Mouse (Mus musculus) hindbrain, embryonic 14.5 days (tissue): ENCODE measurements around the gene Mtx3. TPM values are rescaled to one million over a fixed set of nuclear protein-coding genes. Genes with fewer than 3 reads are reported as not detected.
A peak's percentile ranks its signal among the peaks of the same experiment; 100 is the strongest.
"Not testable (repeated sequence)": the region's sequence is repeated elsewhere in the genome, so short reads cannot be mapped to it uniquely, and the experiment has no call there.

Source experiments
- ATAC-seq: fragments of 200-750 bp; cut with Nextera tagmentation; 2 replicates; pipeline ENCODE4 v1.8.0; 2017; ENCODE audit warnings: moderate number of reproducible peaks, mild to moderate bottlenecking, moderate TSS enrichment, moderate library complexity; ENCODE audit not compliant: low FRiP score
- DNase-seq: peaks from one replicate; pipeline ENCODE4 v3.0.0-alpha.2; 2015; ENCODE audit warnings: low spot score
- H3K27ac ChIP-seq: fragments of 300-500 bp; sonication (generic); 2 replicates; pipeline ENCODE4 v1.5.1; 2014; ENCODE audit warnings: mild to moderate bottlenecking, moderate library complexity
- H3K27me3 ChIP-seq: fragments of 300-500 bp; sonication (generic); 2 replicates; pipeline ENCODE4 v1.6.1; 2014; ENCODE audit warnings: mild to moderate bottlenecking, low read length, mixed read lengths; ENCODE audit not compliant: control insufficient read depth, insufficient read depth
- H3K36me3 ChIP-seq: fragments of 300-500 bp; sonication (generic); replicated peaks from 2 replicates; pipeline ENCODE4 v1.6.1; 2014; ENCODE audit not compliant: control insufficient read depth, insufficient read depth
- H3K4me1 ChIP-seq: fragments of 300-500 bp; sonication (generic); replicated peaks from 2 replicates; pipeline ENCODE4 v1.6.1; 2014; ENCODE audit warnings: antibody characterized with exemption, low read length, mixed read lengths; ENCODE audit not compliant: control insufficient read depth, insufficient read depth
- H3K4me2 ChIP-seq: fragments of 300-500 bp; sonication (generic); replicated peaks from 2 replicates; pipeline ENCODE4 v1.6.1; 2014; ENCODE audit warnings: mild to moderate bottlenecking, moderate library complexity
- H3K4me3 ChIP-seq: fragments of 300-500 bp; sonication (generic); replicated peaks from 2 replicates; pipeline ENCODE4 v1.5.1; 2014; ENCODE audit warnings: mild to moderate bottlenecking, low read length
- H3K9ac ChIP-seq: fragments of 300-500 bp; sonication (generic); 2 replicates; pipeline ENCODE4 v1.6.1; 2014
- H3K9me3 ChIP-seq: fragments of 300-500 bp; sonication (generic); 2 replicates; pipeline ENCODE4 v1.6.1; 2016; ENCODE audit warnings: low read length; ENCODE audit not compliant: control insufficient read depth
- WGBS: fragments of 180-500 bp; shearing (Covaris S2); extraction: QIAGEN DNeasy Blood & Tissue Kit; methylation state at CpG from one replicate; pipeline ENCODE4 v1.1.7; 2014; 5-methylcytosine and 5-hydroxymethylcytosine counted together
- polyA plus RNA-seq: library from polyadenylated mRNA; unstranded; fragments of >200 nt; fragmentation: Nextera tagmentation; extraction: Ambion mirVana; gene quantifications from 2 replicates; pipeline ENCODE4 v1.2.1, GENCODE M21; 2014

Gene Mtx3
- polyA plus RNA-seq = 5.4 and 5.5 TPM in 2 replicates

DNA sequence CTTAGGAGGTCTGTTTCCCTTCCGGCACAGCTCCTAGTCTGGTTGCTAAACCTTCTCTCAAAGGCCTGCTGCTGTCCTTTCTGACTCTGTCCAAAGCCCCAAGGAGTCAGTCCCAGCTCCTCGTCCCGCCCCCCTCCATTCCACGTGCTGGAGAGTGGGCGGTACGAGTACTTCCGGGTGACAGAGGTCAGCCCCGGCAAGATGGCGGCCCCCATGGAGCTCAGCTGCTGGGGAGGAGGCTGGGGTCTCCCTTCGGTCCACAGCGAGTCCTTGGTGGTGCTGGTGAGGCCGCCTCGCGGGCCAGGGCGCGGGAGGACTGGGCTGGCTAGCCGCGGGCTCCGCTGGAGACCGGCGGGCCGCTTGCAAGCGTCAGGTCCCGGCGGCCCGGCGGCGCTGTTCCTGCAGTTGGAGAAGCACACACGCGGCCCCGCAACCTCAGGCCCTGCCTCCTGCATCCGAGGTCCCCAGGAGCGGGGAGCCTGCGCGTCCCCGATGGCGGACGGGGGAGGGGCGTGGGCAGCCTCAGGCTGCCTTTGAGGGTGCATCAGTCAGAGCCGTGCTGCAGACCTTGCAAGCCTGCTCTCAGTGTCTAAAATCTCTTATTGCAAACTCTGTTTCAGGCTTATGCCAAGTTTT, at the start of gene Mtx3:
Gene Mtx3, plus strand, starts transcription at position 175 of the 636 bp plus-strand sequence.
- Histone ChIP-seq H3K36me3 (peaks cover 29% of the 10 kb centered on the region), H3K9me3 (no peaks in the 10 kb centered on the region), H3K27me3 (0 out of 2 replicates have a peak, but pooled peaks cover 4% of the 10 kb centered on the region), H3K4me2 (peak within 1 kb of the TSS; percentile 71), H3K27ac (peak within 1 kb of the TSS; percentile 88), H3K4me3 (peak within 1 kb of the TSS; percentile 75), H3K4me1 (peaks cover 8% of the 10 kb centered on the region), H3K9ac (peak within 1 kb of the TSS; percentile 87)
- ATAC-seq (peak; percentile 99), DNase-seq (peak; percentile 82)
- 2% methylated on average over 40 of the region's 40 CpGs for WGBS

DNA sequence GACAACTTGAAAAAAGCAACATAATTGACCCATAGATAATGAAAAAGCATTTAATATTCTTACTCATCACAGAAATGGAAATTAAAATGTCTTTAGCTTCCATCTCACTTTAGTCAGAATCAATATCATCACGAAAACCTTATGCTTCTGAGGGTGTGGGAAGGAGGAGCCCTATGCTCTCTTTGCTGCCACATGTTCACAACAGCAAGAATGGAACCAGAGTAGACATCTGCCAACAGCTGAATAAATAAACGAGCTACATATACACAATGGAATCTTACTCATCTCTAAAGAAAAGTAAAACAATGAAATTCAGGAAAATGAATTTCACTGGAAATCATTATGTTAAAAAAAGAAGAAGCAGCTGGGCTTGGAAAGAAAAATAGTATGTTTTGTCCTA, 45.7 kb upstream of the Mtx3 start:
- 73% methylated on average over 2 of the region's 2 CpGs for WGBS
- Histone ChIP-seq H3K9me3 (no peaks in the 10 kb centered on the region), H3K27me3 (peaks cover 12% of the 10 kb centered on the region; the same call in 1 of the 2 replicates), H3K27ac (no peak overlapping the region), H3K4me1 (peaks cover 7% of the 10 kb centered on the region; the same call in 1 of the 2 replicates), H3K9ac (no peak overlapping the region), H3K4me3 (no peak overlapping the region), H3K36me3 (no peaks in the 10 kb centered on the region), H3K4me2 (no peak overlapping the region)
- ATAC-seq = no peak
- DNase-seq = no peak

DNA sequence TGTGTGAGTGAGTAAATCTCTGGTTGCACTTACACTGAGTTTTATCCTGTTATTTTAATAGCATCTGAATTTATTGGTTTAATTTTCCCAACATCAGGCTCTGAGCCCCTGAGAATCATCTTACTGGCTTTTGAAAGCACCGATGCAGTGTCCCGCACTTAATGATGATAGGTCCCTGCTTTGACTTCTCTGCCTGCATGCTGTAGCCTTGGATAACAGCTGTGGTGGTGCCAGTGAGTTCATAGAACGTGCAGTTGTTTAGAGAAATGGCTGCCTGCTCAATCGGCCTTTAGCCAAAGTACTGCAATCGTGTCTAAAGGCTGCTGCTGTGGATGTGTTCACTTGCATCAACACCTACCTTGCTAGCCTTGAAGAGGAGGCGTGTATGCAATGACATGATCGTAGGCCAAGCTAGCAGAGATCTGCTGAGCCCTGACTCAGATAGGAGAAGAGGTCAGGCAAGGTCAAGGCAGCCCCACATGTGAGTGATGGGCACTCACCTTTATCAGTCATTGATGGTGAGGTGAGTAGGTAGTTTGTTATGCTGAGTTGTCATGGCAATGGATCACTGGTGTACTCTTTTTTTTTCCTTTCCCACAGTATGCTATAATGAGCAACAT, 45.1 kb upstream of the Mtx3 start:
- H3K4me1 ChIP-seq = peaks cover 6% of the 10 kb centered on the region; the same call in 1 of the 2 replicates
- H3K9ac ChIP-seq = no peak overlapping the region
- WGBS = 79% methylated on average over 7 of the region's 7 CpGs
- no peak for ATAC-seq
- H3K4me3 ChIP-seq = no peak overlapping the region
- H3K27me3 ChIP-seq = peaks cover 7% of the 10 kb centered on the region; the same call in 1 of the 2 replicates
- H3K4me2 ChIP-seq = no peak overlapping the region
- no peak overlapping the region for H3K27ac ChIP-seq
- DNase-seq = no peak
- no peaks in the 10 kb centered on the region for H3K9me3 ChIP-seq
- H3K36me3 ChIP-seq = no peaks in the 10 kb centered on the region

DNA sequence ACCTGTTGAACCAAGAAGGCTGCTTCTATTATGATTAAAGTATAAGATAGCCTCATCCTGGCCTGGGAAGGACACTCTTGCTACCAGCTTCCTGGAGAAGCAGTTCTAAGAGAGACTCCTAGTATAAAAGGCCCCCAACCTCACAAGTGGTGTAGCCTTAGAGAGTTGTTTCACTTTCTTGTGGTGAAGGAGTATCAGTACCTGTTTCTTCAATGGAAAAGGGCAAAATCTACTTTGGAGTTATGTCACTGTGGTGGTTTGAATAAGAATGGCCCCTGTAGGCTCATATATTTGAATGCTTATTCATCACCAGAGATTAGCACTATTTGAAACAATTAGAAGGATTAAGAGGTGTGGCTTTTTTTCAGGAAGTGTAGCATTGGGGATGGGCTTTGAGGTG, 37.8 kb upstream of the Mtx3 start:
- no peaks in the 10 kb centered on the region for H3K36me3 ChIP-seq
- H3K9ac ChIP-seq = no peak overlapping the region
- no peak overlapping the region for H3K4me3 ChIP-seq
- no peaks in the 10 kb centered on the region for H3K27me3 ChIP-seq
- no peak overlapping the region for H3K4me2 ChIP-seq
- H3K4me1 ChIP-seq = no peaks in the 10 kb centered on the region
- DNase-seq (no peak), ATAC-seq (no peak)
- H3K27ac ChIP-seq = no peak overlapping the region
- H3K9me3 ChIP-seq = no peaks in the 10 kb centered on the region

DNA sequence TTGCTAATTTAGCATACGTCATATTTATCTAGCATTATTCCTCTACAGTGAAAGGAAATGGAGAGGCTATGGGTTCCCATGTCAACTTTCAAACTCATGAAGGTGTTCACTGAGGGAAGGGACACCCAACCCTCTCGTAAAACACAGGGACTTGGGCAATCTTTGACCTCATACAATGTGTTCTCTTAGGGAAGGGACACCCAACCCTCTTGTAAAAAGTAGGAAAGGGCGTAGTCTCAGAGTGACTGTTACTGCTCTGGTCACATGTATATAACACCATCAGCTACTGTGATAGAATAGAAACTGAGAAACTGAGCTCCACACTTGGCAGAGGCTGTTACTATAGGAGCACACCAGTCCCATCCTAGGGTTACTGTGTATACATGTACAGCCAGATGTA, 36.7 kb upstream of the Mtx3 start:
- no peak overlapping the region for H3K4me3 ChIP-seq
- no peak overlapping the region for H3K9ac ChIP-seq
- H3K4me2 ChIP-seq = no peak overlapping the region
- H3K9me3 ChIP-seq = no peaks in the 10 kb centered on the region
- no peak overlapping the region for H3K27ac ChIP-seq
- 87% methylated on average over 3 of the region's 3 CpGs for WGBS
- H3K36me3 ChIP-seq = no peaks in the 10 kb centered on the region
- no peaks in the 10 kb centered on the region for H3K4me1 ChIP-seq
- H3K27me3 ChIP-seq = no peaks in the 10 kb centered on the region
- ATAC-seq (no peak), DNase-seq (no peak)

DNA sequence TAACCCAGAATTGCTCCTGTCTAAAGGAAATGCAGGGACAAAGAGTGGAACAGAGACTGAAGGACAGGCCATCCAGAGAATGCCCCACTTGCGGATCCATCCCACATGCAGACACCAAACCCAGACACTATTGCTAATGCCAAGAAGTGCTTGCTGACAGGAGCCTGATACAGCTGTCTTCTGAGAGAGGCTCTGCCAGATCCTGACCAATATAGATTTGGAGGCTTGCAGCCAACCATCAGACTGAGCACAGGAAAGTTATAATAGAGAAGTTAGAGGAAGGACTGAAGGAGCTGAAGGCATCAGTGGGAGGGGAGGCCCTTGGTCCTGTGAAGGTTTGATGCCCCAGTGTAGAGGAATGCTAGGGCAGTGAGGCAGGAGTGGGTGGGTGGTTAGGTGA, 34.0 kb upstream of the Mtx3 start:
- not testable (repeated sequence) for H3K27me3 ChIP-seq, DNase-seq
- 84% methylated on average over 1 of the region's 1 CpGs for WGBS

DNA sequence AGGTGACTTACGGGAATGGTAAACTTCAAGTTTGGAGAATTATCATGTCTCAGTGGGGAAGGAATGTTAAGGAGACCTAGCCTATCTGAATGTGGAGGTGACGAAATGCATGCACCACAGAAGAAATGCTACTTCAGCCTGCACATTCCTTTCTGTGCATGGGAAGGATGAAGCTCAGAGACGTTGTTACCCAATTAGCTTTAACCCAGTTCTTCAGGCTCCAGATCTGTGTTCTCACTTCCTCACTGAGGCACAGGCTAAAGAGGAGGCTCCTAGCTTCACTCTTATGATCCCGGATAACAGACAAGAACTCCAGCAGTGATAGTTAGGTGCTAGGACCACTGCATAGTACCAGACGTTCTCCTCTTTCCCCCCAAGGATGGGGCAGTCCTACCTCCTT, 28.2 kb upstream of the Mtx3 start:
- H3K4me3 ChIP-seq = no peak overlapping the region
- no peaks in the 10 kb centered on the region for H3K4me1 ChIP-seq
- H3K36me3 ChIP-seq = no peaks in the 10 kb centered on the region
- no peak overlapping the region for H3K27ac ChIP-seq
- no peaks in the 10 kb centered on the region for H3K9me3 ChIP-seq
- no peak overlapping the region for H3K9ac ChIP-seq
- no peak for ATAC-seq
- DNase-seq = no peak
- H3K4me2 ChIP-seq = no peak overlapping the region
- no peaks in the 10 kb centered on the region for H3K27me3 ChIP-seq
- 90% methylated on average over 5 of the region's 5 CpGs for WGBS

More for the DNA sequence above, 34.0 kb upstream of the Mtx3 start:
- not testable (repeated sequence) for H3K4me1 ChIP-seq, H3K9ac ChIP-seq, H3K27ac ChIP-seq, H3K4me3 ChIP-seq, H3K36me3 ChIP-seq, ATAC-seq, H3K9me3 ChIP-seq, H3K4me2 ChIP-seq

DNA sequence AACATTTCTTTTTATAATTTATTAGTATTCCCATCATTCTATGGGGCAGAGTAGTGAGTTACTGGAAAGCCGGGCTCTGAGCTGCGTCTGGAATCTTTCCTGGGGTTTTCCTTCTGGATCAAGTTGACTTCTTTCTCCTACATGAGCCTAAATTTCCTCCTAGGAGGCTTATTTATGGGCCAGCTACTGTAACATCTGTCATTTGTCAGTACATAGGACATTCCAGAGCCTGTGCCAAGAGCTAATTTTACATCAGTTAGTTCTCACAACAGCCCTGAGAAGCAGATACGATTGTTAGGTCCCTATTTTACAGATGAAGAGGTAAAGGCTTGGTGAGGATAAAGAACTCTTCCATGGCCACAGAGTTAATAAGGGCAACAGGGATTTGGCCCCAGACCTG, 27.2 kb upstream of the Mtx3 start:
- Histone ChIP-seq H3K9ac (no peak overlapping the region), H3K27me3 (no peaks in the 10 kb centered on the region), H3K36me3 (no peaks in the 10 kb centered on the region), H3K9me3 (no peaks in the 10 kb centered on the region), H3K4me2 (no peak overlapping the region), H3K27ac (no peak overlapping the region), H3K4me1 (no peaks in the 10 kb centered on the region), H3K4me3 (no peak overlapping the region)
- WGBS = 90% methylated on average over 3 of the region's 3 CpGs
- DNase-seq (no peak), ATAC-seq (no peak)

DNA sequence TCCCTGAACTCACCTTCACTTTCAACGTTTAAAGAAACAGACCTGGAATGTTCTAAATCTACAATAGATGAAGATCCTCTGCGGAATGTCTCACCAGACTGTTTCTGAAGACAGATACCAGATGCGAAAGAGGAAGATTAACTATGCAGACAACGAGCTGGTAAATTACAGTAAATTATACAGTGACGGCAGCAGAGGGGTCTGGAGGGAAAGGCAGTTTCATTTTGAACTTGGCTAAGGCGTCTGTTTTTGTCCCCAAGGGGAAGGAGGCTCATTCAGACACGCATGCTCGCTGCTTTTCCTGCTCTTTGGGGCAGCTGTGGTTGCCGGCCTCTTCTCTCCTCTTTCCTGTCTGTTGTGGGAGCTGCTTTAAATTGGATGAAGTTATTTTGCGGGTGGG, 15.7 kb upstream of the Mtx3 start:
- WGBS = 51% methylated on average over 10 of the region's 10 CpGs
- Histone ChIP-seq H3K9ac (no peak overlapping the region), H3K27ac (no peak overlapping the region), H3K36me3 (no peaks in the 10 kb centered on the region), H3K9me3 (no peaks in the 10 kb centered on the region), H3K4me3 (no peak overlapping the region), H3K27me3 (no peaks in the 10 kb centered on the region), H3K4me2 (0 out of 2 replicates have a peak overlapping the region, but pooled peaks have one; percentile 1), H3K4me1 (no peaks in the 10 kb centered on the region)
- DNase-seq = no peak
- no peak for ATAC-seq
